15 mouse cellular contexts compared by ENCODE assay signal in genomic region chr11:94513452-94513851, GRCm38 (mm10). TPM values are rescaled to one million over a fixed set of nuclear protein-coding genes. Genes with fewer than 3 reads are reported as not detected.
"Had no signal": no experiment of that assay in that cellular context is flagged by ENCODE, and none has a peak within 500 bp of the region (broad histone marks: within the 10 kb centered on the region; RNA-seq: fewer than 3 reads in every experiment).

No protein-coding gene starts in this region.

- H3K4me1 ChIP-seq: neural tube, embryonic 15.5 days had no signal

- H3K9me3 ChIP-seq: midbrain, embryonic 10.5 days had no signal

- H3K9ac ChIP-seq: limb, embryonic 13.5 days; liver, embryonic 14.5 days; neural tube, embryonic 15.5 days had no signal

- H3K36me3 ChIP-seq: limb, embryonic 13.5 days; midbrain, embryonic 10.5 days; neural tube, embryonic 15.5 days had no signal

- H3K4me2 ChIP-seq: limb, embryonic 13.5 days; neural tube, embryonic 15.5 days had no signal

- H3K27me3 ChIP-seq: limb, embryonic 13.5 days; neural tube, embryonic 15.5 days had no signal

- H3K4me3 ChIP-seq: limb, embryonic 13.5 days; midbrain, embryonic 10.5 days; myocyte; neural tube, embryonic 15.5 days had no signal

- DNase-seq: kidney, adult 8-10 months; kidney, postnatal 36 days; layer of hippocampus, adult 9-11 months; layer of hippocampus, postnatal 36 days; lung, adult 2 months; lung, postnatal 4 days; midbrain, embryonic 14.5 days; thymus, postnatal 36 days had no signal

- H3K27ac ChIP-seq: limb, embryonic 13.5 days; liver, embryonic 14.5 days; midbrain, embryonic 10.5 days; neural tube, embryonic 15.5 days had no signal

RNA-seq across cellular contexts. Expression of gene Spata20, which starts 27.5 kb away (rescaled TPM):
- polyA plus RNA-seq: liver, adult 2 months; liver, embryonic 14.5 days; midbrain, embryonic 10.5 days; myocyte; neural tube, embryonic 11.5 days had no signal
